Mouse (Mus musculus): ENCODE data around the gene Hs2st1.

GRCm38 (mm10) chr3:144396478-144396877, 173.5 kb downstream of the Hs2st1 start:
- TF ChIP-seq CTCF (IDR thresholded peaks at IDR 0.05; ENCODE audit: insufficient read depth, low read depth, low read length) (no peak), POLR2A (IDR thresholded peaks at IDR 0.05; ENCODE audit: insufficient read depth, low read depth, low read length) (no peak)

Measured in olfactory bulb, adult 2 months (tissue).